Mouse (Mus musculus): ENCODE measurements around the gene Ghitm.

The Ghitm gene

GRCm38 (mm10) chr14:37104747-37105146 lies 30.3 kb downstream of the Ghitm start:
- no peak for DNase-seq (ENCODE audit: low spot score in 2 of 2)

GRCm38 (mm10) chr14:37102484-37102883 lies 32.6 kb downstream of the Ghitm start:
- no peak for DNase-seq (ENCODE audit: low spot score in 2 of 2)

- no peak for DNase-seq (ENCODE audit: low spot score in 2 of 2)
Measured at GRCm38 (mm10) chr14:37101531-37101930, 33.5 kb downstream of the Ghitm start.

- DNase-seq (ENCODE audit: low spot score in 2 of 2) = no peak
Measured at GRCm38 (mm10) chr14:37097956-37098530, 37.0 kb downstream of the Ghitm start, which contains the start of gene Cdhr1. Gene Cdhr1 (minus strand): TSS chr14:37098347.

GRCm38 (mm10) chr14:37095556-37095955 lies 39.5 kb downstream of the Ghitm start:
- DNase-seq (ENCODE audit: low spot score in 2 of 2) = no peak

GRCm38 (mm10) chr14:37094436-37094835 lies 40.6 kb downstream of the Ghitm start:
- DNase-seq (ENCODE audit: low spot score in 2 of 2) = no peak

GRCm38 (mm10) chr14:37083755-37084154 lies 51.3 kb downstream of the Ghitm start:
- no peak for DNase-seq (ENCODE audit: low spot score in 2 of 2)

- DNase-seq (ENCODE audit: low spot score in 2 of 2) = no peak
Measured at GRCm38 (mm10) chr14:37080724-37081123, 54.3 kb downstream of the Ghitm start.

Data from thymus, postnatal 10 days (tissue).